Mouse (Mus musculus): ENCODE results near the gene Basp1. TPM values are rescaled to one million over a fixed set of nuclear protein-coding genes. Genes with fewer than 3 reads are reported as not detected.

Gene Basp1
- polyA plus RNA-seq, 1 experiment from 2014 or later: 41.9 TPM

GRCm38 (mm10) chr15:25414011-25414746, 615 bp upstream of the Basp1 start:
- no peaks in the 10 kb centered on the region for H3K27me3 ChIP-seq
- H3K9me3 ChIP-seq: no peaks in the 10 kb centered on the region
- H3K27ac ChIP-seq: peak overlapping the region; percentile 94
- peak overlapping the region; percentile 84 for H3K9ac ChIP-seq
- peak; percentile 28 for ATAC-seq (ENCODE audit: insufficient number of reproducible peaks, low FRiP score, low TSS enrichment, low read depth)
- H3K4me1 ChIP-seq: peaks cover 9% of the 10 kb centered on the region
- peak overlapping the region; percentile 93 for H3K4me3 ChIP-seq
- under 1% methylated on average over 36 of the region's 36 CpGs for WGBS
- no peaks in the 10 kb centered on the region for H3K36me3 ChIP-seq
- H3K4me2 ChIP-seq: peak overlapping the region; percentile 90

- Histone ChIP-seq H3K4me1 (peaks cover 9% of the 10 kb centered on the region), H3K9ac (peak overlapping the region; percentile 84), H3K27ac (peak overlapping the region; percentile 94), H3K4me3 (peak overlapping the region; percentile 93), H3K9me3 (no peaks in the 10 kb centered on the region), H3K36me3 (no peaks in the 10 kb centered on the region), H3K4me2 (peak overlapping the region; percentile 90), H3K27me3 (no peaks in the 10 kb centered on the region)
- WGBS: 0% methylated on average over 35 of the region's 35 CpGs
- peak; percentile 55; the same call in 1 of the 2 replicates for ATAC-seq (ENCODE audit: insufficient number of reproducible peaks, low FRiP score, low TSS enrichment, low read depth)
Observed at GRCm38 (mm10) chr15:25412761-25413261, 753 bp downstream of the Basp1 start.

GRCm38 (mm10) chr15:25412171-25412641, 1.4 kb downstream of the Basp1 start:
- H3K9me3 ChIP-seq: no peaks in the 10 kb centered on the region
- H3K27ac ChIP-seq: peak overlapping the region; percentile 94
- no peaks in the 10 kb centered on the region for H3K27me3 ChIP-seq
- peak overlapping the region; percentile 90 for H3K4me2 ChIP-seq
- under 1% methylated on average over 25 of the region's 25 CpGs for WGBS
- peak; percentile 42; the same call in 1 of the 2 replicates for ATAC-seq (ENCODE audit: insufficient number of reproducible peaks, low FRiP score, low TSS enrichment, low read depth)
- H3K4me1 ChIP-seq: peaks cover 9% of the 10 kb centered on the region
- H3K36me3 ChIP-seq: no peaks in the 10 kb centered on the region
- peak overlapping the region; percentile 84 for H3K9ac ChIP-seq
- H3K4me3 ChIP-seq: peak overlapping the region; percentile 93

GRCm38 (mm10) chr15:25411461-25411860, 2.1 kb downstream of the Basp1 start:
- 31% methylated on average over 7 of the region's 7 CpGs for WGBS
- no peak for ATAC-seq (ENCODE audit: insufficient number of reproducible peaks, low FRiP score, low TSS enrichment, low read depth)
- Histone ChIP-seq H3K27me3 (no peaks in the 10 kb centered on the region), H3K4me1 (peaks cover 9% of the 10 kb centered on the region), H3K9ac (no peak overlapping the region), H3K4me2 (peak overlapping the region; percentile 90), H3K9me3 (no peaks in the 10 kb centered on the region), H3K36me3 (no peaks in the 10 kb centered on the region), H3K27ac (no peak overlapping the region), H3K4me3 (peak overlapping the region; percentile 93)

GRCm38 (mm10) chr15:25405926-25406325, 7.6 kb downstream of the Basp1 start:
- WGBS: 70% methylated on average over 5 of the region's 5 CpGs
- H3K27me3 ChIP-seq: no peaks in the 10 kb centered on the region
- no peak for ATAC-seq (ENCODE audit: insufficient number of reproducible peaks, low FRiP score, low TSS enrichment, low read depth)
- H3K4me3 ChIP-seq: no peak overlapping the region
- no peak overlapping the region for H3K9ac ChIP-seq
- H3K9me3 ChIP-seq: no peaks in the 10 kb centered on the region
- H3K4me2 ChIP-seq: no peak overlapping the region
- no peak overlapping the region for H3K27ac ChIP-seq
- peaks cover 16% of the 10 kb centered on the region for H3K36me3 ChIP-seq
- H3K4me1 ChIP-seq: no peaks in the 10 kb centered on the region

- WGBS: 81% methylated on average over 7 of the region's 7 CpGs
Observed at GRCm38 (mm10) chr15:25403879-25404278, 9.7 kb downstream of the Basp1 start.

GRCm38 (mm10) chr15:25402001-25402400, 11.6 kb downstream of the Basp1 start:
- H3K4me1 ChIP-seq: no peaks in the 10 kb centered on the region
- ATAC-seq (ENCODE audit: insufficient number of reproducible peaks, low FRiP score, low TSS enrichment, low read depth): no peak
- no peaks in the 10 kb centered on the region for H3K27me3 ChIP-seq
- H3K27ac ChIP-seq: no peak overlapping the region
- H3K4me3 ChIP-seq: no peak overlapping the region
- H3K9me3 ChIP-seq: no peaks in the 10 kb centered on the region
- 72% methylated on average over 3 of the region's 3 CpGs for WGBS
- peaks cover 16% of the 10 kb centered on the region for H3K36me3 ChIP-seq
- H3K9ac ChIP-seq: no peak overlapping the region
- H3K4me2 ChIP-seq: no peak overlapping the region

More at GRCm38 (mm10) chr15:25403879-25404278, 9.7 kb downstream of the Basp1 start:
- H3K36me3 ChIP-seq: peaks cover 16% of the 10 kb centered on the region
- no peak overlapping the region for H3K27ac ChIP-seq
- H3K4me3 ChIP-seq: no peak overlapping the region
- H3K9ac ChIP-seq: no peak overlapping the region
- H3K4me1 ChIP-seq: no peaks in the 10 kb centered on the region
- no peak overlapping the region for H3K4me2 ChIP-seq
- ATAC-seq (ENCODE audit: insufficient number of reproducible peaks, low FRiP score, low TSS enrichment, low read depth): no peak
- no peaks in the 10 kb centered on the region for H3K27me3 ChIP-seq
- no peaks in the 10 kb centered on the region for H3K9me3 ChIP-seq

GRCm38 (mm10) chr15:25400276-25400675, 13.3 kb downstream of the Basp1 start:
- Histone ChIP-seq H3K4me1 (0 out of 2 replicates have a peak, but pooled peaks cover 5% of the 10 kb centered on the region), H3K9me3 (no peaks in the 10 kb centered on the region), H3K27me3 (no peaks in the 10 kb centered on the region), H3K27ac (no peak overlapping the region), H3K9ac (no peak overlapping the region), H3K36me3 (peaks cover 16% of the 10 kb centered on the region), H3K4me3 (no peak overlapping the region), H3K4me2 (no peak overlapping the region)
- 93% methylated on average over 8 of the region's 8 CpGs for WGBS
- no peak for ATAC-seq (ENCODE audit: insufficient number of reproducible peaks, low FRiP score, low TSS enrichment, low read depth)

GRCm38 (mm10) chr15:25395912-25396590, 17.5 kb downstream of the Basp1 start:
- 58% methylated on average over 9 of the region's 9 CpGs for WGBS
- no peaks in the 10 kb centered on the region for H3K9me3 ChIP-seq
- H3K4me3 ChIP-seq: no peak overlapping the region
- no peaks in the 10 kb centered on the region for H3K27me3 ChIP-seq
- no peak overlapping the region for H3K9ac ChIP-seq
- H3K27ac ChIP-seq: no peak overlapping the region
- ATAC-seq (ENCODE audit: insufficient number of reproducible peaks, low FRiP score, low TSS enrichment, low read depth): no peak
- 0 out of 2 replicates have a peak, but pooled peaks cover 5% of the 10 kb centered on the region for H3K4me1 ChIP-seq
- H3K4me2 ChIP-seq: no peak overlapping the region
- no peaks in the 10 kb centered on the region for H3K36me3 ChIP-seq

- WGBS: 56% methylated on average over 4 of the region's 4 CpGs
Observed at GRCm38 (mm10) chr15:25392525-25393099, 21.0 kb downstream of the Basp1 start.

GRCm38 (mm10) chr15:25391210-25391609, 22.4 kb downstream of the Basp1 start:
- H3K9ac ChIP-seq: no peak overlapping the region
- H3K4me1 ChIP-seq: 0 out of 2 replicates have a peak, but pooled peaks cover 4% of the 10 kb centered on the region
- no peak overlapping the region for H3K27ac ChIP-seq
- H3K9me3 ChIP-seq: no peaks in the 10 kb centered on the region
- H3K27me3 ChIP-seq: no peaks in the 10 kb centered on the region
- 91% methylated on average over 5 of the region's 5 CpGs for WGBS
- ATAC-seq (ENCODE audit: insufficient number of reproducible peaks, low FRiP score, low TSS enrichment, low read depth): no peak
- H3K4me2 ChIP-seq: no peak overlapping the region
- H3K4me3 ChIP-seq: no peak overlapping the region
- H3K36me3 ChIP-seq: 0 out of 2 replicates have a peak, but pooled peaks cover 2% of the 10 kb centered on the region

More at GRCm38 (mm10) chr15:25392525-25393099, 21.0 kb downstream of the Basp1 start:
- H3K9ac ChIP-seq: no peak overlapping the region
- H3K27ac ChIP-seq: no peak overlapping the region
- H3K4me3 ChIP-seq: no peak overlapping the region
- no peaks in the 10 kb centered on the region for H3K27me3 ChIP-seq
- H3K4me2 ChIP-seq: no peak overlapping the region
- ATAC-seq (ENCODE audit: insufficient number of reproducible peaks, low FRiP score, low TSS enrichment, low read depth): no peak
- H3K4me1 ChIP-seq: 0 out of 2 replicates have a peak, but pooled peaks cover 5% of the 10 kb centered on the region
- no peaks in the 10 kb centered on the region for H3K9me3 ChIP-seq
- H3K36me3 ChIP-seq: no peaks in the 10 kb centered on the region

All from limb, embryonic 15.5 days (tissue).